Mouse (Mus musculus) erythroblast, embryonic 14.5 days (primary cell): ENCODE data around the gene Crk.

Experiments
- GATA1 ChIP-seq: IDR thresholded peaks from 2 replicates; pipeline ENCODE4 v1.6.1; 2012; ENCODE audit warnings: low read length, inconsistent platforms, mixed read lengths
- TAL1 ChIP-seq: IDR thresholded peaks from 3 replicates; pipeline ENCODE4 v1.6.1; 2012; ENCODE audit warnings: low read length, inconsistent platforms, mixed read lengths

DNA sequence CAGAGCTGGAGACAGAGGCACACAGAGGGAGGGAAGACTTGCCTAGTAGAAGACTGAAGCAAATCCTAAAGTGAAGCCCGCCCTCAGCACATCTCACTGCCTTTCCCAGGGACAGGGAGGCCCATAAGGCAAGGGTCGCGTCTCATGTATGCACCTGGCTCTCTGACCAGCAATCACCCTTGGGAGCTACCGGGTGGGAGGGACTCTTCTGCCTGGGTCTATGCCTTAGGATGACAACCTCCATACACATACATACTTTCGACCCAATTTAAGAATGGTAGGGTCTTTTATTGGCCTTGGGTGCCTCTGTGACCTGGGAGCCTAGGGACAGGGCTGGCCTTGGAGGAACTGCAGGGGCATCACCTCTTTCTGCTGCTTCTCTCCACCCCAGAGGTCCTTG, 5.6 kb upstream of the Crk start:
- TF ChIP-seq GATA1 (no peak), TAL1 (no peak)
